ENCODE assay signal across 22 mouse cellular contexts in genomic region chr5:13358770-13359169, GRCm38 (mm10).
"Had no signal": no experiment of that assay in that cellular context is flagged by ENCODE, and none has a peak within 500 bp of the region (broad histone marks: within the 10 kb centered on the region; RNA-seq: fewer than 3 reads in every experiment).

No protein-coding gene starts in this region.

- H3K27ac ChIP-seq: kidney, embryonic 15.5 days; left cerebral cortex, adult 2 months; limb, embryonic 12.5 days; limb, embryonic 15.5 days; liver, embryonic 14.5 days; midbrain, embryonic 12.5 days; neural tube, embryonic 13.5 days; stomach, embryonic 15.5 days had no signal

- H3K4me1 ChIP-seq: kidney, embryonic 15.5 days; limb, embryonic 12.5 days; limb, embryonic 15.5 days; midbrain, embryonic 12.5 days; neural tube, embryonic 13.5 days; stomach, embryonic 15.5 days had no signal

- H3K36me3 ChIP-seq: kidney, embryonic 15.5 days; limb, embryonic 12.5 days; limb, embryonic 15.5 days; midbrain, embryonic 12.5 days; neural tube, embryonic 13.5 days; stomach, embryonic 15.5 days had no signal

- H3K4me2 ChIP-seq: kidney, embryonic 15.5 days; limb, embryonic 12.5 days; limb, embryonic 15.5 days; liver, embryonic 11.5 days; midbrain, embryonic 12.5 days; neural tube, embryonic 13.5 days; stomach, embryonic 15.5 days had no signal

- H3K9me3 ChIP-seq: kidney, embryonic 15.5 days; limb, embryonic 12.5 days; limb, embryonic 15.5 days; midbrain, embryonic 12.5 days; neural tube, embryonic 13.5 days; stomach, embryonic 15.5 days had no signal

- H3K9ac ChIP-seq: kidney, embryonic 15.5 days; limb, embryonic 12.5 days; limb, embryonic 15.5 days; liver, embryonic 14.5 days; liver, postnatal 0 days; midbrain, embryonic 12.5 days; neural tube, embryonic 13.5 days; stomach, embryonic 15.5 days had no signal

- H3K4me3 ChIP-seq: kidney, embryonic 15.5 days; left cerebral cortex, adult 2 months; limb, embryonic 12.5 days; limb, embryonic 15.5 days; midbrain, embryonic 12.5 days; myocyte; neural tube, embryonic 13.5 days; stomach, embryonic 15.5 days had no signal

- ATAC-seq: intestine, postnatal 0 days; liver, postnatal 0 days; midbrain, embryonic 16.5 days had no signal

- DNase-seq: kidney, adult 8-10 months; kidney, postnatal 10 days; kidney, postnatal 36 days; layer of hippocampus, postnatal 36 days; liver, postnatal 0 days; lung, postnatal 14 days; retina, postnatal 1 day; right cerebral cortex, postnatal 25 days; spleen, adult 18-20 months; thymus, postnatal 25 days had no signal

- H3K27me3 ChIP-seq: kidney, embryonic 15.5 days; limb, embryonic 12.5 days; limb, embryonic 15.5 days; midbrain, embryonic 12.5 days; neural tube, embryonic 13.5 days; stomach, embryonic 15.5 days had no signal
